Mouse (Mus musculus) forebrain, embryonic 12.5 days (tissue): ENCODE results near the gene Ppef2. TPM values are rescaled to one million over a fixed set of nuclear protein-coding genes. Genes with fewer than 3 reads are reported as not detected.

Source experiments
- ATAC-seq: fragments of 200-750 bp; cut with Nextera tagmentation; 2 replicates; pipeline ENCODE4 v1.8.0; 2017; ENCODE audit warnings: moderate TSS enrichment; ENCODE audit not compliant: low FRiP score
- H3K27ac ChIP-seq: fragments of 300-500 bp; sonication (generic); 2 replicates; pipeline ENCODE4 v1.5.1; 2016; ENCODE audit warnings: mild to moderate bottlenecking
- H3K27me3 ChIP-seq: fragments of 300-500 bp; sonication (generic); 2 replicates; pipeline ENCODE4 v1.6.1; 2016; ENCODE audit warnings: mild to moderate bottlenecking
- H3K36me3 ChIP-seq: fragments of 300-500 bp; sonication (generic); replicated peaks from 2 replicates; pipeline ENCODE4 v1.6.1; 2016; ENCODE audit warnings: mild to moderate bottlenecking
- H3K4me1 ChIP-seq: fragments of 300-500 bp; sonication (generic); 2 replicates; pipeline ENCODE4 v1.6.1; 2016
- H3K4me2 ChIP-seq: fragments of 300-500 bp; sonication (generic); 2 replicates; pipeline ENCODE4 v1.6.1; 2016; ENCODE audit warnings: mild to moderate bottlenecking, moderate library complexity
- H3K4me3 ChIP-seq: fragments of 300-500 bp; sonication (generic); replicated peaks from 2 replicates; pipeline ENCODE4 v1.5.1; 2016; ENCODE audit warnings: mild to moderate bottlenecking
- H3K9ac ChIP-seq: fragments of 300-500 bp; sonication (generic); 2 replicates; pipeline ENCODE4 v1.6.1; 2016; ENCODE audit warnings: mild to moderate bottlenecking
- H3K9me3 ChIP-seq: fragments of 300-500 bp; sonication (generic); 2 replicates; pipeline ENCODE4 v1.6.1; 2016
- WGBS: fragments of 180-500 bp; shearing (Covaris S2); methylation state at CpG from one replicate; pipeline ENCODE4 v1.1.7; 2016; 5-methylcytosine and 5-hydroxymethylcytosine counted together
- polyA plus RNA-seq: library from polyadenylated mRNA; unstranded; fragments of >200 nt; fragmentation: Nextera tagmentation; extraction: Ambion mirVana; gene quantifications from 2 replicates; pipeline ENCODE4 v1.2.1, GENCODE M21; 2016

Gene Ppef2
- polyA plus RNA-seq, 1 experiment from 2014 or later = 0.34 TPM

- Histone ChIP-seq H3K9me3 (no peaks in the 10 kb centered on the region), H3K27ac (0 out of 2 replicates have a peak overlapping the region, but pooled peaks have one; percentile 56), H3K9ac (no peak overlapping the region), H3K4me2 (no peak overlapping the region), H3K4me1 (peaks cover 11% of the 10 kb centered on the region), H3K4me3 (no peak overlapping the region), H3K36me3 (no peaks in the 10 kb centered on the region), H3K27me3 (no peaks in the 10 kb centered on the region)
- peak; percentile 81 for ATAC-seq
- 7% methylated on average over 4 of the region's 4 CpGs for WGBS
Measured at GRCm38 (mm10) chr5:92263761-92264359, 7.8 kb upstream of the Ppef2 start.

GRCm38 (mm10) chr5:92262646-92263045 lies 6.6 kb upstream of the Ppef2 start:
- H3K4me3 ChIP-seq = no peak overlapping the region
- WGBS = 89% methylated on average over 8 of the region's 8 CpGs

DNA sequence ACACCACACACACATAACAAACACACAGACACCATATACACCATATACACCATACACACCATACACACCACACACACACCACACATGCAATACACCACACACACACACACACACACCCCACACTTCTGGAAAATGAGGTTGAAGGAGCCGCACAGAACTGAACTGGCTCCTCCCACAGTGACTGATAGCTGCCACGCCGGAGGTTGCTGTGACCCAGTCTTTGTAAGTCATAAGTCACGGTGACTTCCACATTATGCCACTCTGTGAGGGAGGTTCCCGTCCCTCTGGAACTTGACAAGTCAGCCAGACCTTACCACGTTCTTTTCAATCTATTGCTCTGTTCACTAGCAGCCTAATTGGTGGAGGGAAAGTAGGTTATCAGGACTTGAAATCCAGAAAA lies 1.6 kb downstream of the Ppef2 start:
- Histone ChIP-seq H3K4me3 (no peak overlapping the region), H3K27ac (no peak overlapping the region), H3K4me1 (peaks cover 10% of the 10 kb centered on the region), H3K4me2 (no peak overlapping the region), H3K36me3 (no peaks in the 10 kb centered on the region), H3K27me3 (no peaks in the 10 kb centered on the region), H3K9ac (no peak overlapping the region), H3K9me3 (no peaks in the 10 kb centered on the region)
- WGBS = 77% methylated on average over 6 of the region's 6 CpGs
- no peak for ATAC-seq

More at GRCm38 (mm10) chr5:92262646-92263045, 6.6 kb upstream of the Ppef2 start:
- H3K27ac ChIP-seq = no peak overlapping the region
- H3K27me3 ChIP-seq = no peaks in the 10 kb centered on the region
- no peaks in the 10 kb centered on the region for H3K36me3 ChIP-seq
- peaks cover 11% of the 10 kb centered on the region for H3K4me1 ChIP-seq
- no peak overlapping the region for H3K4me2 ChIP-seq
- ATAC-seq = no peak
- no peak overlapping the region for H3K9ac ChIP-seq
- no peaks in the 10 kb centered on the region for H3K9me3 ChIP-seq

GRCm38 (mm10) chr5:92252797-92253343 lies 3.2 kb downstream of the Ppef2 start:
- Histone ChIP-seq H3K9me3 (no peaks in the 10 kb centered on the region), H3K27ac (no peak overlapping the region), H3K36me3 (no peaks in the 10 kb centered on the region), H3K4me1 (peaks cover 10% of the 10 kb centered on the region), H3K4me2 (peak overlapping the region; percentile 33), H3K4me3 (no peak overlapping the region), H3K9ac (no peak overlapping the region), H3K27me3 (no peaks in the 10 kb centered on the region)
- peak; percentile 64 for ATAC-seq
- 17% methylated on average over 18 of the region's 18 CpGs for WGBS

DNA sequence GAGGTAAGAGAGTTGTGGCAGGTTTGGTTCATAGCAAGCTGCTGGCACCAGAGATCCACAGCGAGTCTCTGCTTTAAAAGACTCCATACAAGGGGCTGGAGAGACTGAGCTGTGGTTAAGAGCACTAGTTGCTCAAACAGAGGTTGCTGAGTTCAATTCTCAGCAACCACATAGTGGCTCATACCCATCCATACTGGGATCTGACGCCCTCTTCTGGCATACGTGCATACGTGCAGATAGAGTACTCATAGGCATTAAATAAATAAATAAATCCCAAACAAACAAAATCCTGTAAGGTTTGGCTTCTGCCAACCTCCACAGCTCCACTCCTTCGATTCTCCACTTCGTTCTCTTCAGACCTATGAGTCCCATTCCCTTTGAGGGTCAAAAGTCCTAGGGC lies 4.0 kb downstream of the Ppef2 start:
- no peaks in the 10 kb centered on the region for H3K27me3 ChIP-seq
- H3K4me3 ChIP-seq = no peak overlapping the region
- H3K4me2 ChIP-seq = no peak overlapping the region
- 93% methylated on average over 6 of the region's 6 CpGs for WGBS
- H3K9me3 ChIP-seq = no peaks in the 10 kb centered on the region
- ATAC-seq = no peak
- no peak overlapping the region for H3K9ac ChIP-seq
- peaks cover 10% of the 10 kb centered on the region for H3K4me1 ChIP-seq
- H3K36me3 ChIP-seq = no peaks in the 10 kb centered on the region
- no peak overlapping the region for H3K27ac ChIP-seq

- Histone ChIP-seq H3K4me3 (no peak overlapping the region), H3K27me3 (no peaks in the 10 kb centered on the region), H3K4me1 (no peaks in the 10 kb centered on the region; the same call in 1 of the 2 replicates), H3K36me3 (no peaks in the 10 kb centered on the region), H3K4me2 (no peak overlapping the region), H3K9ac (no peak overlapping the region), H3K27ac (no peak overlapping the region), H3K9me3 (no peaks in the 10 kb centered on the region)
- WGBS = 89% methylated on average over 11 of the region's 11 CpGs
- ATAC-seq = no peak
Measured at GRCm38 (mm10) chr5:92248614-92249013, 7.5 kb downstream of the Ppef2 start.

DNA sequence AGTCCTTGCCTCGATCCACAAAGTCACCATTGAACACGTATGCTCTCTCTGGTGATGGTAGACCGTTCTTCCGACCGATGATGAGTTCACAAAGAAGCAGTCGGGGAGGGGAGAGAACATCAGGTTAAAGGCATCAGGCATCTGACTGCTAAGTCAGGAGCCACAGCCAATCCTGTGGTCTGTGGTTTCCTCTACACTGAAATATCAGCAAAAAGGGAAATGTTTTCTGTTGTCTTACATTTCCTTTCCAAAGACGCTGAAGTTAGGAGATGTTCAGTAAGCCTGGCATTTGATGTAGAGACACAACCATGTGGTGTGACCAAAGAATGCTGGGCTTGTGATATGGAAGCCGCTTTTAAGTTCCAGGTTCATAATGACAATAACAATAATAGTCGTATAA lies 10.6 kb downstream of the Ppef2 start:
- H3K4me2 ChIP-seq = no peak overlapping the region
- ATAC-seq = no peak
- no peaks in the 10 kb centered on the region for H3K9me3 ChIP-seq
- H3K36me3 ChIP-seq = no peaks in the 10 kb centered on the region
- no peak overlapping the region for H3K9ac ChIP-seq
- H3K27ac ChIP-seq = no peak overlapping the region
- H3K4me3 ChIP-seq = no peak overlapping the region
- H3K27me3 ChIP-seq = no peaks in the 10 kb centered on the region
- WGBS = 96% methylated on average over 9 of the region's 9 CpGs
- no peaks in the 10 kb centered on the region for H3K4me1 ChIP-seq

GRCm38 (mm10) chr5:92244900-92245299 lies 11.2 kb downstream of the Ppef2 start:
- no peaks in the 10 kb centered on the region for H3K36me3 ChIP-seq
- H3K9ac ChIP-seq = no peak overlapping the region
- H3K9me3 ChIP-seq = no peaks in the 10 kb centered on the region
- WGBS = 97% methylated on average over 2 of the region's 2 CpGs
- no peaks in the 10 kb centered on the region for H3K27me3 ChIP-seq
- no peak overlapping the region for H3K27ac ChIP-seq
- ATAC-seq = no peak
- no peak overlapping the region for H3K4me2 ChIP-seq
- no peaks in the 10 kb centered on the region for H3K4me1 ChIP-seq
- no peak overlapping the region for H3K4me3 ChIP-seq

- H3K4me3 ChIP-seq = no peak overlapping the region
- no peaks in the 10 kb centered on the region for H3K4me1 ChIP-seq
- WGBS = 90% methylated on average over 12 of the region's 12 CpGs
- H3K9me3 ChIP-seq = no peaks in the 10 kb centered on the region
- no peak overlapping the region for H3K4me2 ChIP-seq
- H3K36me3 ChIP-seq = no peaks in the 10 kb centered on the region
- H3K27me3 ChIP-seq = peaks cover 3% of the 10 kb centered on the region; the same call in 1 of the 2 replicates
- H3K27ac ChIP-seq = no peak overlapping the region
- no peak overlapping the region for H3K9ac ChIP-seq
- ATAC-seq = no peak
Measured at GRCm38 (mm10) chr5:92240769-92241168, 15.3 kb downstream of the Ppef2 start.

- H3K36me3 ChIP-seq = no peaks in the 10 kb centered on the region
- H3K9me3 ChIP-seq = no peaks in the 10 kb centered on the region
- peak; percentile 73 for ATAC-seq
- H3K4me3 ChIP-seq = no peak overlapping the region
- H3K4me2 ChIP-seq = peak overlapping the region; percentile 22; the same call in 1 of the 2 replicates
- H3K4me1 ChIP-seq = no peaks in the 10 kb centered on the region
- H3K9ac ChIP-seq = no peak overlapping the region
- peaks cover 3% of the 10 kb centered on the region; the same call in 1 of the 2 replicates for H3K27me3 ChIP-seq
- no peak overlapping the region for H3K27ac ChIP-seq
- WGBS = 46% methylated on average over 29 of the region's 29 CpGs
Measured at GRCm38 (mm10) chr5:92239333-92240232, 16.5 kb downstream of the Ppef2 start.

DNA sequence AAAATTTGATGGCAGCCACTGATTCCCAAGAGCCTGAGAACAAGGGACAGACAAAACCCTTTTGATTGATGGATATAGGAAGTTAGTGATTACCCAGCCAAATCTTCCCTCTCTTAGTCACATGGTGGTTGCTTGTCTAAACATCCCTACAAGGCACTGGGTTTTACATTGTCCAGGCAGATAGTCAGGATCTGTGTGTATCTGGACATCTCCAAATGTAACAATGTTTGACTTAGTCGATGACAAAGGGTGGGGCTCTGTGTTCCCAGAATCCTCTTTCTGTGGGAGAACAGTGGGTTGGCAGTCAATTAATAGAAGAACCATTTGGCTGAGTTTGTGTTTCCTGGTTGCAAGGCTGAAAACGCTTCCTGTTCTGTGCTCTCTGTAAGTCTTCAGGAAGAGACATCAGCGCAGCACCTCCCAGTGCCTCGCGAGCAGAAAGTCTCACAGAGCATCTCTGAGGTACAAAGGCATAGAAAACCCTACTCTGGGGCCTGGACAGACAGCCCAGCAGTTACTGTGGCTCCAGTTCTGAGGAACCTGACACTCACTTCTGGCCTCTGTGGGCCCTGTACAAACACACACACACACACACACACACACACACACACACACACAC lies 21.0 kb downstream of the Ppef2 start:
- Histone ChIP-seq H3K4me1 (no peaks in the 10 kb centered on the region), H3K9ac (no peak overlapping the region), H3K27me3 (peaks cover 3% of the 10 kb centered on the region; the same call in 1 of the 2 replicates), H3K9me3 (no peaks in the 10 kb centered on the region), H3K4me3 (no peak overlapping the region), H3K4me2 (no peak overlapping the region), H3K27ac (no peak overlapping the region), H3K36me3 (no peaks in the 10 kb centered on the region)
- WGBS = 80% methylated on average over 5 of the region's 5 CpGs
- ATAC-seq = no peak

DNA sequence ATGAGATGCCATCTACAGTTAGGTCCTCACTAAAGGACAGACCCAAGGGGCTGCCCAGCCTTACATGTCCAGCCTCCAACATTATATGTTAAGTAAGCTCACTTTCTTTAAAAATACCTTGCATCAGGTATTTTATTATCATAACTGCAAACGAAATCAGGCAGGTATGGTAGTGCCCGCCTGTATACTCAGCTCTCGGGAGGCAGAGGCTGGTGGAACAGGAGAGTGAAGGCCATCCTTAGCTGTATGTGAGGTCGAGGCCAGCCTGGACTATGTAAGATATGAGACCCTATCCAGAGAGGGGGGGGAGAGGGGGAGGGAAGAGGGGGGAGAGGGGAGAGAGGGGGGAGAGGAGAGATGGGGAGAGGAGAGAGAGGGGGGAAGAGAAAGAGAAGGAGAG lies 22.7 kb downstream of the Ppef2 start:
- no peaks in the 10 kb centered on the region for H3K4me1 ChIP-seq
- H3K9ac ChIP-seq = no peak overlapping the region
- no peaks in the 10 kb centered on the region for H3K36me3 ChIP-seq
- H3K27ac ChIP-seq = no peak overlapping the region
- H3K4me2 ChIP-seq = no peak overlapping the region
- no peak for ATAC-seq
- WGBS = 90% methylated on average over 4 of the region's 4 CpGs
- no peaks in the 10 kb centered on the region for H3K9me3 ChIP-seq
- H3K4me3 ChIP-seq = no peak overlapping the region
- H3K27me3 ChIP-seq = no peaks in the 10 kb centered on the region
